Mouse (Mus musculus) lung, adult 2 months (tissue): ENCODE measurements around the gene Fig4.

Experiments
- CTCF ChIP-seq: fragments of 200-500 bp; IDR thresholded peaks from 2 replicates; pipeline ENCODE4 v1.5.1; 2011; ENCODE audit warnings: mild to moderate bottlenecking, low read length, control low read depth; ENCODE audit not compliant: insufficient read depth
- POLR2A ChIP-seq: fragments of 200-500 bp; IDR thresholded peaks from 2 replicates; pipeline ENCODE4 v1.6.1; 2011; ENCODE audit warnings: low read depth, mild to moderate bottlenecking, control low read depth, low read length, borderline replicate concordance; ENCODE audit errors: extremely low read depth

DNA sequence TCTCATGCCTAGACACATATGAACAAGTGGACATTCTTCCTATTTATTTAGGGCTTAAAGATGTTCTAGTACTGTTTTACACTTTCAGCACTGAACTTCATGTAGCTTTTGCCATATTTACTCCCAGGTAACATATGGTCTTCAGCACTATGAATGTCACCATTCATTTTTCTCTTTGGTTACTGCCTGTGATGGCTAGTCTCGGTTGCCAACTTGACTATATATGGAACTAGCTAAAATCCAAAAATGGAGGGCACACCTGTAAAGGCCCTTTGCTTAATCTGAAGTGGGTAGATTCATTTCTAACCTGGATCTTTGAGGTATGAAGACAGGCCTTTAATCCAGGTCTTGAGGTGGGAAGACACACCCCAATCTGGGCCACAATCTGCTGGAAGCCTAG lies 28.2 kb downstream of the Fig4 start:
- TF ChIP-seq CTCF (no peak), POLR2A (no peak)
